Mouse (Mus musculus) lung, embryonic 16.5 days (tissue): ENCODE measurements at regions not wholly inside any gene's neighbourhood (a gene's known extent, or its start where the extent isn't known, plus 50 kb on each side); places are given as distances from the start of the nearest gene placed in this dataset.

Experiments
- ATAC-seq: fragments of 200-750 bp; cut with Nextera tagmentation; 2 replicates; pipeline ENCODE4 v1.8.0; 2017; ENCODE audit warnings: low read depth, mild to moderate bottlenecking, moderate library complexity
- H3K27ac ChIP-seq: fragments of 300-500 bp; sonication (generic); 2 replicates; pipeline ENCODE4 v1.5.1; 2014; ENCODE audit warnings: mild to moderate bottlenecking, control low read depth, low read length
- H3K27me3 ChIP-seq: fragments of 300-500 bp; sonication (generic); 2 replicates; pipeline ENCODE4 v1.6.1; 2014; ENCODE audit warnings: low read depth, low read length, mixed read lengths; ENCODE audit not compliant: control insufficient read depth, insufficient read depth
- H3K36me3 ChIP-seq: fragments of 300-500 bp; sonication (generic); 2 replicates; pipeline ENCODE4 v1.6.1; 2014; ENCODE audit warnings: low read length; ENCODE audit not compliant: control insufficient read depth, insufficient read depth
- H3K4me1 ChIP-seq: fragments of 300-500 bp; sonication (generic); replicated peaks from 2 replicates; pipeline ENCODE4 v1.6.1; 2014; ENCODE audit warnings: low read length, mixed read lengths; ENCODE audit not compliant: control insufficient read depth, insufficient read depth
- H3K4me2 ChIP-seq: fragments of 300-500 bp; sonication (generic); 2 replicates; pipeline ENCODE4 v1.6.1; 2014; ENCODE audit warnings: low read depth, low read length, control low read depth
- H3K4me3 ChIP-seq: fragments of 300-500 bp; sonication (generic); 2 replicates; pipeline ENCODE4 v1.5.1; 2014; ENCODE audit warnings: mild to moderate bottlenecking, low read length, control low read depth
- H3K9ac ChIP-seq: fragments of 300-500 bp; sonication (generic); 2 replicates; pipeline ENCODE4 v1.6.1; 2014; ENCODE audit warnings: low read length, control low read depth
- H3K9me3 ChIP-seq: fragments of 300-500 bp; sonication (generic); 2 replicates; pipeline ENCODE4 v1.6.1; 2016; ENCODE audit warnings: low read length; ENCODE audit not compliant: control insufficient read depth
- WGBS: fragments of 180-500 bp; shearing (Covaris S2); extraction: QIAGEN DNeasy Blood & Tissue Kit; methylation state at CpG from one replicate; pipeline ENCODE4 v1.1.7; 2014; 5-methylcytosine and 5-hydroxymethylcytosine counted together

DNA sequence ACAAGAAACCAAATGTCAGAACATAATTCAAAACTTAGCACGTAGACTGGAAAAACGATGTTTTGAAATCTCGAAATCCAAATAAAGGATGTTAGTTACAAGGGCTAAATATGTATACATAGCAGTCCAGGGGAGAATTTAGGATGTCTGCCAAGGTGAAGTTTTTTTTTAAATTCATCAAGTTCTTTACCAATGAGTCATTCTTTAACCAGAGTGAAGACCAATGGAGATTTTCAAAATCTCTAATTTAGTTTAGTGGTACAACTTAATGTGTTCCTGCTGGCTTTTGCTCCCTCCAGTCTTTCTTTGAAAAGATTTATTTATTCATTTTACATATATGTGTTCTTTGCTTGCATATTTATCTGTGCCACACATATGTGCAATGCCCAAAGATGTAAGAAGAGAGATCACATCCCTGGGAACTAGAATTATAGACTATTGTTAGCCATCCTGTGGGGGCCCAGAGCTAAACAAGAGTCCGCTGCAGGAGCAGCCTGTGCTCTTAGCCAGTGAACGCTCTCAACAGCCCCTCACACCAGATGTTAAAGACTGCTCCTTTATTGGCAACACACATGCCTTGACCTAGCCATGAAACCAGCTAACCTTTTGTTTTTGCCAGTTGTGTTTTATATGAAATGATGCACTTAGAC, 130.6 kb upstream of the Rnd3 start:
- H3K4me3 ChIP-seq: no peak overlapping the region
- WGBS: 24% methylated on average over 5 of the region's 5 CpGs
- H3K27ac ChIP-seq: no peak overlapping the region
- H3K9me3 ChIP-seq: no peaks in the 10 kb centered on the region
- no peaks in the 10 kb centered on the region for H3K27me3 ChIP-seq
- H3K36me3 ChIP-seq: no peaks in the 10 kb centered on the region
- peaks cover 4% of the 10 kb centered on the region for H3K4me1 ChIP-seq
- no peak overlapping the region for H3K9ac ChIP-seq
- H3K4me2 ChIP-seq: no peak overlapping the region
- ATAC-seq: peak; percentile 79

DNA sequence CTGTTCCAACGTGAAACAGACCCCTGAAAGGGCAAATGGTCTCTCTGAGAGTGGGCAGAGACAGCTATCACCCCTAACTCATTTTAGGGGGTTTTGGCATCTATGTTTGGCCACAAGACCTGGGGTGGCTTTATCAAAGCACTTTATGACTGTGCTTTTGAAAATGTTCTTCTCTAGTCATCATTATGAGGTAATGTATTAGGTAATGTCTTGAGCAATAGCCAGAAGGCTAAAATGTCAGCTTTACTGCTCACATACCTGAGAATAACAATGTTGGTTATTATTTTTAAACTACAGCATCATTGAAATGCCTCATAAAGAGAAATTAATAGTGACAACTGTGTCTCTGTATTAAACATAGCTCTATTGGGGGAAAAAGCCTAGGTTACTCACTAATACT, 129.9 kb upstream of the Rnd3 start:
- H3K27me3 ChIP-seq: no peaks in the 10 kb centered on the region
- 39% methylated on average over 1 of the region's 1 CpGs for WGBS
- no peak overlapping the region for H3K4me3 ChIP-seq
- H3K4me2 ChIP-seq: no peak overlapping the region
- H3K9me3 ChIP-seq: no peaks in the 10 kb centered on the region
- no peaks in the 10 kb centered on the region for H3K36me3 ChIP-seq
- H3K4me1 ChIP-seq: peaks cover 4% of the 10 kb centered on the region
- ATAC-seq: no peak
- H3K9ac ChIP-seq: no peak overlapping the region
- H3K27ac ChIP-seq: no peak overlapping the region

DNA sequence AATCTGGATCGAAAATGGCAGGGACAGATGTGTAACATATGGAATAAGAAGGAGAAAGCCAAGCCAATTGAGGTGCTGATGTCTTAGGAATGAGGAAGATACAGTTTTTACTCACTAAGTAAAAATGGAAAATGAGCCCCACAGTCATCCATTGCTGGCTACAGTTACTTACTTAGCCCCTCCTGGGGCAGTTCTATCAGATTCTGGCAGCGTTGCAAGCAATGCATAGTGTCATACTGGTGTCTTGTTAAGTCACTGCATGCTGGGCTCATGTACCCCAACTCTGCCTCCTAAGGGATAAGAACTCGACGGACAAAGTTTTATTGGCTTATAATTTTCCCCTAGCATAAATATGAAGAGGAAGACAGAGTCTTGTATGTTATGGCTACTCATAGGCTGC, 129.4 kb upstream of the Rnd3 start:
- Histone ChIP-seq H3K36me3 (no peaks in the 10 kb centered on the region), H3K4me1 (peaks cover 4% of the 10 kb centered on the region), H3K4me2 (no peak overlapping the region), H3K9me3 (no peaks in the 10 kb centered on the region), H3K27ac (no peak overlapping the region), H3K9ac (no peak overlapping the region), H3K4me3 (no peak overlapping the region), H3K27me3 (no peaks in the 10 kb centered on the region)
- 81% methylated on average over 4 of the region's 4 CpGs for WGBS
- no peak for ATAC-seq

DNA sequence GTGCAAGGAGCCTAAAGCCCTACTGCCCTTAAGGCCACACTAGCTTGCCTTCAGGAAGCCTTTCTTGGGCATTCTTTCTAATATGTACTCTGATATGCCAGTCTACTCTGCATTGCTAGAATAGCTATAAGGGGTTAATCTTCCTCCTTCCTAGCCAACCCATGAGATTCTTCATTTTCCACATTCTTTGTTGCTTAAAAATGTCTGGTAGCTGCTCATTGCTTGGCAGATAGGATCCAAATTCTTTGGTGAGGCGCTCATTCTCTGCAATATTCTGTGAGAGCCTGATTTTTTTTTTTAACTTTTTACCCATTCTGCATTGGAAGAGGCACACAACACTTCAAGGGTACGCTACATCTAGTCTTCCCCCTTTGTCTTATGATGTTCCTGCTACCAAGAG, 127.7 kb upstream of the Rnd3 start:
- no peak overlapping the region for H3K27ac ChIP-seq
- no peak overlapping the region for H3K4me2 ChIP-seq
- 47% methylated on average over 2 of the region's 2 CpGs for WGBS
- H3K4me3 ChIP-seq: no peak overlapping the region
- no peak for ATAC-seq
- no peak overlapping the region for H3K9ac ChIP-seq
- no peaks in the 10 kb centered on the region for H3K9me3 ChIP-seq
- peaks cover 4% of the 10 kb centered on the region for H3K4me1 ChIP-seq
- H3K27me3 ChIP-seq: no peaks in the 10 kb centered on the region
- no peaks in the 10 kb centered on the region for H3K36me3 ChIP-seq

GRCm38 (mm10) chr2:51273300-51273699, 124.4 kb upstream of the Rnd3 start:
- WGBS: 46% methylated on average over 5 of the region's 5 CpGs

GRCm38 (mm10) chr2:51268532-51268931, 119.6 kb upstream of the Rnd3 start:
- H3K4me3 ChIP-seq: no peak overlapping the region
- no peak overlapping the region for H3K9ac ChIP-seq
- no peaks in the 10 kb centered on the region for H3K4me1 ChIP-seq
- H3K9me3 ChIP-seq: no peaks in the 10 kb centered on the region
- ATAC-seq: no peak
- no peak overlapping the region for H3K27ac ChIP-seq
- no peaks in the 10 kb centered on the region for H3K36me3 ChIP-seq
- no peaks in the 10 kb centered on the region for H3K27me3 ChIP-seq
- WGBS: 29% methylated on average over 2 of the region's 2 CpGs
- H3K4me2 ChIP-seq: no peak overlapping the region

More at GRCm38 (mm10) chr2:51273300-51273699, 124.4 kb upstream of the Rnd3 start:
- H3K4me3 ChIP-seq: no peak overlapping the region
- H3K9ac ChIP-seq: no peak overlapping the region
- no peaks in the 10 kb centered on the region for H3K9me3 ChIP-seq
- ATAC-seq: no peak
- H3K36me3 ChIP-seq: no peaks in the 10 kb centered on the region
- H3K4me2 ChIP-seq: no peak overlapping the region
- H3K4me1 ChIP-seq: no peaks in the 10 kb centered on the region
- H3K27me3 ChIP-seq: no peaks in the 10 kb centered on the region
- H3K27ac ChIP-seq: no peak overlapping the region

- ATAC-seq: no peak
- Histone ChIP-seq H3K4me1 (no peaks in the 10 kb centered on the region), H3K27me3 (no peaks in the 10 kb centered on the region), H3K4me2 (no peak overlapping the region), H3K9ac (no peak overlapping the region), H3K27ac (no peak overlapping the region), H3K9me3 (no peaks in the 10 kb centered on the region), H3K4me3 (no peak overlapping the region), H3K36me3 (no peaks in the 10 kb centered on the region)
- WGBS: 54% methylated on average over 5 of the region's 5 CpGs
These were observed 118.8 kb upstream of the Rnd3 start for GRCm38 (mm10) chr2:51267662-51268061.

- H3K9ac ChIP-seq: no peak overlapping the region
- ATAC-seq: no peak
- H3K4me2 ChIP-seq: no peak overlapping the region
- no peak overlapping the region for H3K4me3 ChIP-seq
- H3K27me3 ChIP-seq: no peaks in the 10 kb centered on the region
- no peaks in the 10 kb centered on the region for H3K9me3 ChIP-seq
- no peaks in the 10 kb centered on the region for H3K36me3 ChIP-seq
- H3K4me1 ChIP-seq: no peaks in the 10 kb centered on the region
- WGBS: 86% methylated on average over 1 of the region's 1 CpGs
- no peak overlapping the region for H3K27ac ChIP-seq
These were observed 113.6 kb upstream of the Rnd3 start for GRCm38 (mm10) chr2:51262506-51262905.

DNA sequence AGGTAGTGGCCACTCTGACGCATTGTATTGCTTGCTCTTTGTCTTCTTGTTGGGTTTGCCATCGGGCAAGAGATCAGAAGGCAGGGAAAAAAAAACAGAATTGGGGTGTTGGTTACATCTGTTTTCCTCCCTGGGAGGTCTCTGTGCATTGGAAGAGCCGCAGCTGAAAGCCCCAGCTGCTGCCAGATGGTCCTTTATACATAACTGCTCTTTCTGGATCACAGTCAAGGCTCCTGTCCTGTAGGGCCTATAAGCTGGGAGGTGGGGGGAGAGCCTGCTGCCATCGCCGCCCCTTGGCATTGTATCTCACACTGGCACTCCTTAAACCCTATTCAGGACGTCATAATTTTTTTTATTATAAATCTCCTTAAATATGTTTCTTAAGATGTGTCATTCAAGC, 101.9 kb upstream of the Rnd3 start:
- Histone ChIP-seq H3K4me1 (no peaks in the 10 kb centered on the region), H3K4me3 (no peak overlapping the region), H3K27ac (no peak overlapping the region), H3K9me3 (no peaks in the 10 kb centered on the region), H3K36me3 (no peaks in the 10 kb centered on the region), H3K4me2 (no peak overlapping the region), H3K9ac (no peak overlapping the region), H3K27me3 (no peaks in the 10 kb centered on the region)
- 66% methylated on average over 6 of the region's 6 CpGs for WGBS
- peak; percentile 72 for ATAC-seq

GRCm38 (mm10) chr2:51241573-51241972, 92.7 kb upstream of the Rnd3 start:
- Histone ChIP-seq H3K36me3 (no peaks in the 10 kb centered on the region), H3K27ac (no peak overlapping the region), H3K27me3 (no peaks in the 10 kb centered on the region), H3K4me2 (no peak overlapping the region), H3K9me3 (no peaks in the 10 kb centered on the region), H3K9ac (no peak overlapping the region), H3K4me3 (no peak overlapping the region), H3K4me1 (peaks cover 4% of the 10 kb centered on the region)
- 71% methylated on average over 5 of the region's 5 CpGs for whole genome bisulfite sequencing
- no peak for ATAC-seq
